Mouse (Mus musculus) megakaryocyte, embryonic 14.5 days (primary cell): ENCODE data around the gene Gm1043.

Experiments
- FLI1 ChIP-seq: IDR thresholded peaks from 2 replicates; pipeline ENCODE4 v1.6.1; 2012; ENCODE audit warnings: low read length, inconsistent platforms, mixed read lengths
- GATA1 ChIP-seq: IDR thresholded peaks from 3 replicates; pipeline ENCODE4 v1.6.1; 2012; ENCODE audit warnings: mixed read lengths, low read length, inconsistent platforms, borderline replicate concordance

DNA sequence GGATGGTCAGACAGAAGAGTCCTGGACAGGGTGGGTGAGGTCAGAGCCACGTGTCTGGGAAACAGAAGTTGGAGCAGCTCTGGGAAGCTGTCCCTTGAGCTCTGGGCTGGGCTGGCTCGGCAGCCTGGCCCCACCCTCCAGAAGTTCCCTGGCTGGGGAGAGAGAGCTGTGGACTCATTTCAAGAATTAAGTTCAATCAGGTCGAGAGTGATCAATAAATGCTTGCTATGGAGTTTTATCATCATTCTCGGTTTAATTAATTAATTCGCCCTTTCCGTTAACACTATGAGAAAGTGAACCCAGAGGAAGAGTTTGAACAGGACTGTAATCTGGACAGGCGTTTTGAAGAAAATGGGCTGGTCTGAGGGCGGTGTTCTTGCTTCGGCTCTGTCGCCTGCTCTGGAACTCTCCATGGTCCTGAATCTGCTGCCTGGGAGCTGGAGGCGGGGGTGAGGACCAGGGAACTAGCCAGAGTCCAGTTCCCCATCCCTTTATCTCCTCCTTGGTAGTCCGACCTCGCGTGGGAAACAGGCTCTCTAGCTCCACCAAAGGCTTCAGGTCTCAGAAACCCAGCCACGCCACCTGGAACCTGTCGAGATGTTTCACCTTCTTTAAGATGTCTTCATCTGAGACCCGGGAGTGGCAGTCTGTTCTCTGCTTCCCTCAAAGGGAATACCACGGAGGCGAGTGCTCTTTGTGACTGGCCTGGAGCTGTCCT, 158.2 kb downstream of the Gm1043 start:
- TF ChIP-seq GATA1 (no peak), FLI1 (no peak)
